Mouse (Mus musculus) neural tube, postnatal 0 days (tissue): ENCODE measurements around the gene Gm17469. TPM values are rescaled to one million over a fixed set of nuclear protein-coding genes. Genes with fewer than 3 reads are reported as not detected.

Experiments
- polyA plus RNA-seq: library from polyadenylated mRNA; unstranded; fragments of >200 nt; fragmentation: Nextera tagmentation; extraction: Ambion mirVana; gene quantifications from 2 replicates; pipeline ENCODE4 v1.2.1, GENCODE M21; 2015

Gm17469 gene
- not detected in 2 replicates for polyA plus RNA-seq

DNA sequence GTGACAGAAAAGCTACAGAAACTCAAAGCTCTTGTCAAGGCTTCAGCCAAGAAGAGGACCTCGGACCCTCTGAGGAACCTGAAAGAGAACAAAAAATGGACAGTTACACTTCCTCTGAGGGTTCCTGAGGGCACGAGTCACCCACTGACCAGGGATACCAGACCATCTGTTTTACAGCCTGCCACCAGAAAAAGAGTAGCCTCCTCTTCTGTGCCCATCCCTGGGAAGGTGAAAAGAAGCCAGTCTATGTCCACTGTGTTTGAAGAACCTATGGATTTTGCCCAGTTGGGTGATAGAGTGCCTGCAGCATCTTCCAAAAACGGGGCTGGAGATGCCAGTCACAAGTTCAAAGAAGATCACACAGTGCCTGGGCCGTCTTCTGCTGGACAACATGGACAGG is at the start of gene Gm17469:
Gene Gm17469, plus strand, starts transcription at position 301 of the 400 bp plus-strand sequence.

Other genes starting within 250 kb of the Gm17469 start
- gene Gm17584, start 129.3 kb upstream of the Gm17469 start, polyA plus RNA-seq = not detected in 2 replicates